Mouse (Mus musculus): ENCODE measurements around the gene Ano6. TPM values are rescaled to one million over a fixed set of nuclear protein-coding genes. Genes with fewer than 3 reads are reported as not detected.

Ano6 gene
- polyA plus RNA-seq, 1 experiment from 2014 or later: 8.4 TPM

- WGBS (ENCODE audit: insufficient replicate concordance): 85% methylated on average over 3 of the region's 3 CpGs
- no peak for ATAC-seq (ENCODE audit: insufficient read depth)
- Histone ChIP-seq H3K4me2 (no peak overlapping the region), H3K36me3 (replicated peaks) (no peaks in the 10 kb centered on the region), H3K4me1 (replicated peaks) (no peaks in the 10 kb centered on the region), H3K9ac (no peak overlapping the region), H3K9me3 (replicated peaks) (no peaks in the 10 kb centered on the region; the same call in 1 of the 2 replicates), H3K27me3 (no peaks in the 10 kb centered on the region), H3K4me3 (replicated peaks) (no peak overlapping the region), H3K27ac (replicated peaks) (no peak overlapping the region)
Measured at GRCm38 (mm10) chr15:95987916-95988315, 197.3 kb downstream of the Ano6 start.

- H3K4me3 ChIP-seq (replicated peaks): no peak overlapping the region
- H3K9me3 ChIP-seq (replicated peaks): no peaks in the 10 kb centered on the region; the same call in 1 of the 2 replicates
- H3K27ac ChIP-seq (replicated peaks): no peak overlapping the region
- no peaks in the 10 kb centered on the region for H3K36me3 ChIP-seq (replicated peaks)
- no peak overlapping the region for H3K4me2 ChIP-seq
- no peak overlapping the region for H3K9ac ChIP-seq
- H3K27me3 ChIP-seq: no peaks in the 10 kb centered on the region
- WGBS (ENCODE audit: insufficient replicate concordance): 63% methylated on average over 9 of the region's 9 CpGs
- no peak for ATAC-seq (ENCODE audit: insufficient read depth)
- no peaks in the 10 kb centered on the region for H3K4me1 ChIP-seq (replicated peaks)
Measured at GRCm38 (mm10) chr15:95989496-95990124, 199.0 kb downstream of the Ano6 start.

GRCm38 (mm10) chr15:96002958-96003601, 212.4 kb downstream of the Ano6 start:
- no peak overlapping the region for H3K27ac ChIP-seq (replicated peaks)
- 33% methylated on average over 6 of the region's 6 CpGs for WGBS (ENCODE audit: insufficient replicate concordance)
- H3K4me1 ChIP-seq (replicated peaks): no peaks in the 10 kb centered on the region
- H3K36me3 ChIP-seq (replicated peaks): no peaks in the 10 kb centered on the region
- ATAC-seq (ENCODE audit: insufficient read depth): no peak
- no peaks in the 10 kb centered on the region for H3K9me3 ChIP-seq (replicated peaks)
- H3K4me3 ChIP-seq (replicated peaks): no peak overlapping the region
- H3K4me2 ChIP-seq: no peak overlapping the region
- H3K9ac ChIP-seq: no peak overlapping the region
- no peaks in the 10 kb centered on the region for H3K27me3 ChIP-seq

GRCm38 (mm10) chr15:96011640-96012390, 221.2 kb downstream of the Ano6 start:
- Histone ChIP-seq H3K4me2 (no peak overlapping the region), H3K9ac (no peak overlapping the region), H3K36me3 (replicated peaks) (no peaks in the 10 kb centered on the region), H3K4me1 (replicated peaks) (no peaks in the 10 kb centered on the region), H3K27me3 (no peaks in the 10 kb centered on the region), H3K4me3 (replicated peaks) (no peak overlapping the region), H3K9me3 (replicated peaks) (no peaks in the 10 kb centered on the region), H3K27ac (replicated peaks) (no peak overlapping the region)
- ATAC-seq (ENCODE audit: insufficient read depth): no peak
- WGBS (ENCODE audit: insufficient replicate concordance): 64% methylated on average over 16 of the region's 16 CpGs

GRCm38 (mm10) chr15:96012391-96012775, 221.7 kb downstream of the Ano6 start:
- H3K4me2 ChIP-seq: no peak overlapping the region
- no peaks in the 10 kb centered on the region for H3K4me1 ChIP-seq (replicated peaks)
- ATAC-seq (ENCODE audit: insufficient read depth): no peak
- H3K9ac ChIP-seq: no peak overlapping the region
- 66% methylated on average over 8 of the region's 8 CpGs for WGBS (ENCODE audit: insufficient replicate concordance)
- no peaks in the 10 kb centered on the region for H3K36me3 ChIP-seq (replicated peaks)
- no peaks in the 10 kb centered on the region for H3K9me3 ChIP-seq (replicated peaks)
- H3K27me3 ChIP-seq: no peaks in the 10 kb centered on the region
- no peak overlapping the region for H3K27ac ChIP-seq (replicated peaks)
- no peak overlapping the region for H3K4me3 ChIP-seq (replicated peaks)

- 68% methylated on average over 4 of the region's 4 CpGs for WGBS (ENCODE audit: insufficient replicate concordance)
- Histone ChIP-seq H3K4me3 (replicated peaks) (no peak overlapping the region), H3K27ac (replicated peaks) (no peak overlapping the region), H3K9me3 (replicated peaks) (no peaks in the 10 kb centered on the region), H3K4me1 (replicated peaks) (no peaks in the 10 kb centered on the region), H3K4me2 (no peak overlapping the region), H3K36me3 (replicated peaks) (no peaks in the 10 kb centered on the region), H3K27me3 (no peaks in the 10 kb centered on the region), H3K9ac (no peak overlapping the region)
- ATAC-seq (ENCODE audit: insufficient read depth): no peak
Measured at GRCm38 (mm10) chr15:96014501-96014900, 223.9 kb downstream of the Ano6 start.

- Histone ChIP-seq H3K4me2 (no peak overlapping the region), H3K36me3 (replicated peaks) (no peaks in the 10 kb centered on the region), H3K4me3 (replicated peaks) (no peak overlapping the region), H3K27me3 (no peaks in the 10 kb centered on the region), H3K27ac (replicated peaks) (no peak overlapping the region), H3K9ac (no peak overlapping the region), H3K4me1 (replicated peaks) (no peaks in the 10 kb centered on the region), H3K9me3 (replicated peaks) (no peaks in the 10 kb centered on the region)
- no peak for ATAC-seq (ENCODE audit: insufficient read depth)
- WGBS (ENCODE audit: insufficient replicate concordance): 69% methylated on average over 3 of the region's 3 CpGs
Measured at GRCm38 (mm10) chr15:96020465-96020864, 229.8 kb downstream of the Ano6 start.

- no peak overlapping the region for H3K4me2 ChIP-seq
- H3K9ac ChIP-seq: no peak overlapping the region
- WGBS (ENCODE audit: insufficient replicate concordance): 55% methylated on average over 10 of the region's 10 CpGs
- H3K27ac ChIP-seq (replicated peaks): no peak overlapping the region
- no peaks in the 10 kb centered on the region for H3K27me3 ChIP-seq
- H3K9me3 ChIP-seq (replicated peaks): no peaks in the 10 kb centered on the region
- ATAC-seq (ENCODE audit: insufficient read depth): no peak
- no peaks in the 10 kb centered on the region for H3K36me3 ChIP-seq (replicated peaks)
- H3K4me3 ChIP-seq (replicated peaks): no peak overlapping the region
- H3K4me1 ChIP-seq (replicated peaks): no peaks in the 10 kb centered on the region
Measured at GRCm38 (mm10) chr15:96021506-96021905, 230.9 kb downstream of the Ano6 start.

Small RNAs within 50 kb of the gene (microRNA-seq; reads per million reads assigned to microRNA genes)
- not detected for gene Gm25070

Other genes starting within 250 kb of the Ano6 start
- not detected in 2 replicates for gene Dbx2, start 134.9 kb upstream of the Ano6 start, polyA plus RNA-seq (2015; fragmentation: Nextera tagmentation; extraction: Ambion mirVana)

Measured in liver, embryonic 15.5 days (tissue).